Mouse (Mus musculus): ENCODE data around the gene Map2k6. TPM values are rescaled to one million over a fixed set of nuclear protein-coding genes. Genes with fewer than 3 reads are reported as not detected.
"Not testable (repeated sequence)": the region's sequence is repeated elsewhere in the genome, so short reads cannot be mapped to it uniquely, and the experiment has no call there.

Map2k6 gene
- 10.4 and 12.7 TPM in 2 replicates for total RNA-seq (2015)
- 13.8 and 16.7 TPM in 2 replicates for total RNA-seq (2017)

DNA sequence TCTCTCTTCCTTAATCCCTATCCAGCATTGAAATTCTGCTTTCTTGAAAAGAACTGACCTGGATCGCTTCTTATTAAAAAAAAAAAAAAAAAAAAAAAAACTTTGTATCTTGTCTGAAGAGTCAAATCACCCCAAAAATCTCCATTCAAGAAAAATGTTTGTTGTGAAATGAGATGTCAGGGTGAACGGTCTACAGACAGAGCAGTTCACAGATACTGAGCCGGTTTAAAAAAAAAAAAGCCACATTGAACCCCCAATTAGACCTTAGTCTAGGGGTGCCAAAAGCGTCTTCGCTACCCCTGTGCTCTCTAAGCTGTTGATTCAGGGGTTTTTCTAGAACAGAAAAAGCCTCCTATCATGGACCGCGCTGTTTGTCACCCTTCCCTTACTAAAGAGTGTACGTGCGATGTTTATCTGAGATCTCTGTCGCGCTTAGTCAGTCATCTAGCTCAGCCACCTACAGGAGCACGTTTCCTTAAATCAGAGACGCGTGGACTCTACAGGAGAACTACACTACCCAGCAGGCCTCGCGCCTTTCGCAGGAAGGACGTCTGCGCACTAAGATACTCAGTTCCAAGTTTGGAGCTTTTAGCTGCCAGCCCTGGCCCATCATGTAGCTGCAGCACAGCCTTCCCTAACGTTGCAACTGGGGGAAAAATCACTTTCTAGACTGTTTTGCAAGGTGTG lies at the start of gene Map2k6:
Gene Map2k6, plus strand, starts transcription at position 570 of the 687 bp plus-strand sequence.
- ATAC-seq (replicated peaks; ENCODE audit: poor library complexity), result peak; percentile 96

GRCm38 (mm10) chr11:110354261-110354660 lies 44.7 kb upstream of the Map2k6 start:
- ATAC-seq (replicated peaks; ENCODE audit: poor library complexity), result no peak

DNA sequence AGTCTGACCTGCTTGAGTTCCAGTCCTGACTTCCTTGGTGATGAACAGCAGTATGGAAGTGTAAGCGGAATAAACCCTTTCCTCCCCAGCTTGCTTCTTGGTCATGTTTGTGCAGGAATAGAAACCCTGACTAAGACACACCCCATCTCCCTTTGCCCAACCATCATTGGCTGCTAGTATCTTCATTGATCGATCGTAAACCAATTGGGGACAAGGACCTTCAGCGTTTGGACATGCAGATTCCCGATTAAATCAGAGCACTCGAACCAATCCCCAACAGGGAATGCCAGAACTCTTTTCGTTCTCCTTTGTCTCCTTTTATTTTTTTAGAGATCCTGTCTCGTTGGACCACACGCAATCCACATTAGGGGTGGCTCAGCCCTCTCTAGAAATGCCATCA lies 43.8 kb upstream of the Map2k6 start:
- not testable (repeated sequence) for ATAC-seq (replicated peaks; ENCODE audit: poor library complexity)

DNA sequence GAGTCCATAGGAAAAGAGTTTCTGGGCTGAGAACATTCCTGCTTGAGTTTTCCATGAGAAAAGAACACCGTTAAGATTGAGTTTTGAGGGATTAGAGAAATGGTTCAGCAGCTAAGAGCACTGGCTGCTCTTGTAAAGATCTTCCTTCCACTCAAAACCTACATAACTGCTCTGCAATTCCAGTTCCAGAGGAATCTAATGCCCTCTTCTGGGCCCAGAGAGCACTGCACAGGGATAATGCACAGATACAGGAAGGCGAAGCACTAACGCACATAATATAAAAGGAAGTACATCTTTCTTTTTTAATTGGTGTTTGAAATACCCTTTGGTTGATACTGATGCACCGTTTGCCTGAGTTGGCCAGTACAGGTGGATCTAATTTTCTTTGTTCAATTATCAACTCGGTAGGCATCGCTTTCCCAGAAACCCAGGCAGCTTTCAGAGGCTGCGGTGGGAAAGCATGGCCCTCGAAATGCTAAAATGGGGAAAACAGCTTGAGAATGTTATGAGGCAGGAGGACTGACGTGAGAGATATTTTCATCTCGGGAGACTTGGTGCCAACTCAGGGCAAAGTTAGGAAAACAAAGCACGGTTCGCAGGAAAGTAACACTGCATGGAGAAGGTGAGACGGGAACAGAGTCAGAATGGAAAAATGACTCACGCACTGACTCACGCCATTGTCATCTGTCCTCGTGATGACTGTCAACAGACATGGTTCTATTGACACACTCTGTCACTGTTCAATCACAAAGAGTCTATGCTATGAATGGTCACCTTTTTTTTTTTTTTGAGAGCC lies 41.0 kb upstream of the Map2k6 start:
- ATAC-seq (replicated peaks; ENCODE audit: poor library complexity), result peak; percentile 97

GRCm38 (mm10) chr11:110365016-110365415 lies 33.9 kb upstream of the Map2k6 start:
- ATAC-seq (replicated peaks; ENCODE audit: poor library complexity), result peak; percentile 97

DNA sequence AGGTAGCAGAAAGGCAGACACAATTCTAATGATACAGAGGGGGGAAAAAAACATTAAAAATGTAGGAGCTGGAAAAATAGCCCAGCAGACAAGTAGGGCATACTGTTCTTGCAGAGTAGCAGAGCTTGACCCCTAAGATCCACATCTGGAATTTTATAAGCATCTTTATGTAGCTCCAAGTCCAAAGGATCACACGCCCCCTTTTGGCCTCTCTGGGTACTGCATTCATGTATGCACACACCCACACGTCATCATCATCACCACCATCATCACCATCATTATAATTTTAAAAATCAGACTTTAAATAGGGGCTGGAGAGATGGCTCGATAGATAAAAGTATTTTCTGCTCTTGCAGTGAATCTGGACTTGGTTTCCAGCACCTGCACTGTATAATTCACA lies 32.0 kb upstream of the Map2k6 start:
- peak; percentile 44; the same call in 1 of the 2 replicates for ATAC-seq (replicated peaks; ENCODE audit: poor library complexity)

- ATAC-seq (replicated peaks; ENCODE audit: poor library complexity), result no peak
Observed at GRCm38 (mm10) chr11:110367638-110368037, 31.3 kb upstream of the Map2k6 start.

GRCm38 (mm10) chr11:110369312-110370019 lies 29.5 kb upstream of the Map2k6 start:
- ATAC-seq (replicated peaks; ENCODE audit: poor library complexity), result no peak

- ATAC-seq (replicated peaks; ENCODE audit: poor library complexity), result no peak
Observed at GRCm38 (mm10) chr11:110371827-110372226, 27.1 kb upstream of the Map2k6 start.

DNA sequence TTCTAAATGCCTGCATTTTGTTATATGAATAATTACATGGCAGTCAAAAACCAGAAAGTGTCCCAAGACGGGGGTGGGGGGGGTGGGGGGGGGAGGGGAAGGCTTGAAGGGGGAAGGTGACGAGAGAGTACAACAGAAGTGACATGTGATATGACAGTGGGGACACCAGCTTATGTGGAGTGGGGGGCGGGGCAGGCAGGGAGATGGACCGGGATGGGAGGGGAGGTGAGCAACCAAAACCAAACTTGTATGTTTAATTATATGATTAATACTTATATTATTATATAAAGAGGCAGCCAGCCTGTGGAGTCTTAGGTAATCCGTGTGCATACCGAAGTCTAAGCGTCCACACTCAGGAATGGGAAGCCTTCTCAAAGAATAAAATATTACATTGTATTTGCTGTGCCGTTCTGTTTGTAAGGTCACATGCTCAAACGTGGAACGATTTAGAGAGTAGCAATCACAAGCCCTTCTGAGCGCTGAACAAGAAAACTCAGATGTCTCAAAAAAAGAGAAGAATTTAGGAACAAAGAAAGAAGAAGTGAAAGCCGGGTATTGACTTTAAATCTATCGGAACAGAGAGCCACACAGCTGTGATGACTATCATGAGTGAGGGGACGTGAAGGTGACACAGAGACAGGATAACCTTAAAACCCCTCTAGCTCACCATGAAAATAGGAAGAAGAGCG lies 26.5 kb upstream of the Map2k6 start:
- peak; percentile 71 for ATAC-seq (replicated peaks; ENCODE audit: poor library complexity)

- ATAC-seq (replicated peaks; ENCODE audit: poor library complexity), result no peak
Observed at GRCm38 (mm10) chr11:110374036-110374435, 24.9 kb upstream of the Map2k6 start.

GRCm38 (mm10) chr11:110379661-110380309 lies 19.1 kb upstream of the Map2k6 start:
- peak; percentile 77 for ATAC-seq (replicated peaks; ENCODE audit: poor library complexity)

DNA sequence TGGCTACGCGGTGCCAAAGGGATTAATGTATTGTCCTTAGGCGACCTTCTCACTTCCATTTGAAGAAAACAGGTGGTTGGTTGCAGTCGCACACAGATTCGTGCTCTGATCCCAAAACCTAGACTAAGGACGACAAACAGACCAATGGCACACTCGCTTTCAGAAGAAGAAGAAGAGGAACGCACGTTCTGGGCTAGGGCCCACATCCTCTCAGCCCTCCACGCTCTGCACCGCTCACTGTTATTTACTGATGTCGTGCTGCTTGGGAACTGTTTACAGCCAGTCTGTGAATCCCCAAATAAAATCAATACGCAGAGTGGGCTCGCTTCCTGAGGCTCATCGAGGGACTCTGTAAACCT lies 18.6 kb upstream of the Map2k6 start:
- ATAC-seq (replicated peaks; ENCODE audit: poor library complexity), result peak; percentile 65

GRCm38 (mm10) chr11:110385487-110385886 lies 13.4 kb upstream of the Map2k6 start:
- no peak for ATAC-seq (replicated peaks; ENCODE audit: poor library complexity)

GRCm38 (mm10) chr11:110392763-110393162 lies 6.2 kb upstream of the Map2k6 start:
- ATAC-seq (replicated peaks; ENCODE audit: poor library complexity), result no peak

DNA sequence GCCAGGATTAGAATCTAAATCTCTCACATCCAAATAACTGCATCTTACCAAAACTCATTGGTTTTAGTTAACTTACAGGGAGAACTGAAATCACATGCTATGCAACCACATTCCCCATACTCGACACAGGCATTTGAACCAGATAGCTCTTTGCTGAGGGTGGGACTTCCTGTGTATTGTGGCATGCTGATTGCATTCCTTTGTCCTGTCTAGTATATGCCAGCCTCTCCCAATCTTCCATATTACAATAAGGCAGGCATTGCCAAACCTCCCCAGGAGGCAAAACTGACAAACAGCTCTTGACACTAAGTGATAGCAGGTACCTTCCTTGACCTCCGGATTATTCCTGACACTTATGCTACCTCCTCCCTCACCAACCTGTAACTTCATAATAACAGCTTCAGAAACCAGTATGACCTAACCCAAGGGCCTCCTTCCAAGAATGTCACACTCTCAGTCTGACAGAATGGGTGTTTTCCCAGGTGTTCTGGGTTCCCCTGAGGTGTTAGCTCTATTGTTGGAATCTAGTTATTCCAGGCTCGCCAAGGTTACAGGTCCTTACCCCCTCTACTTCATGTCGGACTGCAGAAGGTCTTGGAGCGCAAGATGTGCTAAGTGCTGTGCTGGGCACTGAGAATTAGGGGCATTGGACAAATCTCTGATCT lies 4.0 kb upstream of the Map2k6 start:
- no peak for ATAC-seq (replicated peaks; ENCODE audit: poor library complexity)

DNA sequence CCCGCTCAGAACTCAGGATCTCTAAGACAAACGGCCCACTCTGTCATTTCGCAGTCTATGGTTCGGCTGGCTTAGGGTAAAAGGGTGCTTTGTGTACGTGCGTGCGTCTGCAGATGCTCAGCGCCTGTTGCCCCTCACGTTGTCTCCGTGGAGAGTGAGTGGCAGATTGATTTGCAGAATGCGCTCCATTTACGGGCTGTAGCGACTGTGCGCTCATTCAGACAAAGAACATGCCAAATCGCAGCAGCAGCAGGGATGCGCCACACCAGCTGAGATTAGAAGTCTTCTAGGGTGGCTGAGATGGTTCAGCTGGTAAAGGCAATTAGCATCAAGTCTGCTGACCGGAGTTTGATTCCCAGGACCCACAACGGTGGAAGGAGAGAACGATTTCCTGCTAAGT lies 2.8 kb upstream of the Map2k6 start:
- no peak for ATAC-seq (replicated peaks; ENCODE audit: poor library complexity)

DNA sequence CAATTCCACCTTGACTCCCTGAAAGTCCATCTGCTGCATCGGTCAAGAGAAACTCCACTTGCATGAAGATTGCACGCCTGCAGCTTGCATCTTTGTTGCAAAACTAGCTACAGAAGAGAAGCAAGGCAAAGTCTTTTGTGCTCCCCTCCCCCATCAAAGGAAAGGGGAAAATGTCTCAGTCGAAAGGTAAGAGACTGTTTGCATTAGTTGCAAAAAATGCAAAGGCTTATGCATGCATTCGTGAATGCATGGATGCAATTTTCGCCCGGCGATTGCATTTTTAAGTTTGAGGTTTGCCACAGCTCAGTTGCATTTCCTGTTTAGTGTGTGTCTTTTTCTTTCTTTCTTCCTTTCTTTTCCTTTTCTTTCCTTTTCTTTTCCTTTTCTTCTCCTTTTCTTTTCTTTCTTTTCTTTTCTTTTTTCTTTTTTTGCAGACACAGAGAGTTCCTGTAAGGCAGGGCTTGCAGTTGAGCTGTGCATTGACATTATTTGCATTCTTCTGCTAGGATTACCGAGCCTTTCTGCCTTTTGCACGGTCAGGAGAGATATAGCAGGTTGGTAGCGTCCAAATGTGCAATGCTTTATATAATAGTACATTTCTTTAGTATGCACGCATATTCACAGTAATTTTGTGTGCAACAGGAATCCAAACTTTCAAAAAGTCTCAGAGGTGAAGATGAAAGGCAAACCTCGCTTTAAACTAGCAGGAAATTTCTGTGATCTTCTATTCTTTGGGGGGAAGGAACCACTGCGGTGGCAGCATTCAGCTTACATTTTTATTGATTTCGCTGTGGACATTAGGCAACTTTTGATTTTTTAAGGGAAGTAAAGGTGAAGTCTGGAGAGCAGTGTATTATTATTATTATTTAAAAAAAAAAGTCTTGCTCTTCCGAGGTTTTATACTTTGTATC lies 573 bp downstream of the Map2k6 start:
- peak; percentile 30 for ATAC-seq (replicated peaks; ENCODE audit: poor library complexity)

GRCm38 (mm10) chr11:110400283-110400682 lies 1.4 kb downstream of the Map2k6 start:
- ATAC-seq (replicated peaks; ENCODE audit: poor library complexity), result no peak

All from megakaryocyte progenitor cell, adult 5-6 weeks (primary cell).